Mouse (Mus musculus) brain, embryonic 18.5 days (tissue): ENCODE data around the gene Rnf212b.
"Not testable (repeated sequence)": the region's sequence is repeated elsewhere in the genome, so short reads cannot be mapped to it uniquely, and the experiment has no call there.

Experiments
- DNase-seq: peaks from one replicate; pipeline ENCODE4 v3.0.0-alpha.2; 2012; ENCODE audit warnings: low read depth, low spot score

The Rnf212b gene

GRCm38 (mm10) chr14:54813991-54814390, at the start of gene Rnf212b:
Rnf212b (plus strand) TSS chr14:54814141.
- no peak for DNase-seq

DNA sequence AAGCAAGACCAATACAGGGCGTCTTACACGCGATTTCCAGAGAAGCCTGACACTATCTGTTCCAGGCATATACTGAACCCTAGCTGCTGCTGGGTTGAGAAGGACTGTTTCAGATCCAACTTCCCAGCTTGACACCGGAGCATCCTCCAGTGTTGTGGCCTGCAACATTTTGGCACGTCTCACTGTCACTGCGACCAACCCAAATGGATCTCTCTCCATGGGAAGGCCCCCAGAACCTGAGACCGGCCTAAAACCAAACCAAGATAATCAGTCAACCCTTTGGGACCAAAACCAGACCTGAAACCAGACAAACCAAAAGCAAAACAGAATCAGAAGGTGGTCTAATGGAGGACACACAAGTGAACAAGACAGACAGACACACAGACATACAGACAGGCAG, 47.0 kb upstream of the Rnf212b start:
- not testable (repeated sequence) for DNase-seq

GRCm38 (mm10) chr14:54768314-54769067, 45.5 kb upstream of the Rnf212b start:
- no peak for DNase-seq

GRCm38 (mm10) chr14:54769068-54769425, 44.9 kb upstream of the Rnf212b start:
- no peak for DNase-seq

DNA sequence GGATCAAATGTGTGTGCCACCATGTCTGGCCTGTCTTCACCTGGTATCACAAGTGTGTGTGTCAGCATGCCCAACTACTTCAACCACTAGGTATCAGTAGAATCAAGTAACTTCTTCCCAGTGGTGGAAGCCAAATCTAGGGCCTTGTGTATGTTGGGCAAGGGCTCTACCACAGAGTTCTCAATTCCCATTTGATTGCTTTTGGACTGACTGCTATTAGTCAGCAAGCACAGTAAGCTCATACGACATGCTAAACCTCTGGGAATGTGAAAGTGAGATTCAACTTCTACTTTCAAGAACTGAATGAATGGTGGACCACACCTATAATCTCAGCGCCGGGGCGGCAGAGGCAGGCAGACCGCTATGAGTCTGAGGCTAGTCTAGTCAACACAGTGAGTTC, 43.6 kb upstream of the Rnf212b start:
- no peak for DNase-seq

- no peak for DNase-seq
Observed at GRCm38 (mm10) chr14:54772333-54772856, 41.5 kb upstream of the Rnf212b start.

- no peak for DNase-seq
Observed at GRCm38 (mm10) chr14:54775534-54776041, 38.4 kb upstream of the Rnf212b start.

- no peak for DNase-seq
Observed at GRCm38 (mm10) chr14:54776768-54777167, 37.2 kb upstream of the Rnf212b start.

- DNase-seq = no peak
Observed at GRCm38 (mm10) chr14:54777893-54778292, 36.0 kb upstream of the Rnf212b start.

- DNase-seq = no peak
Observed at GRCm38 (mm10) chr14:54780084-54780483, 33.9 kb upstream of the Rnf212b start.

DNA sequence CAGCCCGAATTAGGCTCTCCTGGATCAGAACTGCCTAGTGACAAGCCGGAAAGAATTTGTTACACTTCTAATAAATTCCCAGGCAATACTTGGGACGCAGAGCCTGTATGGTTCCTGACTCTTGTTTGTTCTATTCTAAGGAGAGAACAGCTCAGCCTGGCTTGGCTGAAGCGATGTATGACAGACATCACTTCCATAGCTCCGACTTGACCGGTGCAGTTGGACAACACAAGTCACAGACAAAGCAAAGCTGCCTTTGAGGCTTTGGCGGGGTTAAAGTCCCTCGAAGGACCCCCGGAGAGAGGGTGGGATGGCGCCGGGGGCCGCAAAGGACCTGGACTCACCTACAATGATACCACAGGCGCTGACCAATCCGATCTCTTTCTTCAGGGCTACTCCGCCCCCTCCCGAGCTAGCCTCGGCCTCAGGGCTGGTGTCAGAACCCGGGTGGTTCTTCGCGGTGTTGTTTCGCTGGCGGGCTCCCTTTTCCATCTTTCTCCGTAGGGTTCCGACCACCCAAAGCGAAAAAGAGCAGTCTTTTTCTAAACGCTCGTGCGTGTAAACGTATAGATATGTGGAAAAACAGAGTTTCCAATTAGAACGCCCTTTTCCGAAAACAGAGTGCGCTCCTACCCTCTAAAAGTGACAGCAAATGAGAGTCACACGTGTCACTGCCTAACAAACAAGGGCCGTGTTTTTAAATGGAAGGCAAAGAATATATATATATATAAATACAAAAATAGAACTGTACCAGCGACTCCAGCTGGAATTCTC, 32.9 kb upstream of the Rnf212b start:
- DNase-seq = no peak

DNA sequence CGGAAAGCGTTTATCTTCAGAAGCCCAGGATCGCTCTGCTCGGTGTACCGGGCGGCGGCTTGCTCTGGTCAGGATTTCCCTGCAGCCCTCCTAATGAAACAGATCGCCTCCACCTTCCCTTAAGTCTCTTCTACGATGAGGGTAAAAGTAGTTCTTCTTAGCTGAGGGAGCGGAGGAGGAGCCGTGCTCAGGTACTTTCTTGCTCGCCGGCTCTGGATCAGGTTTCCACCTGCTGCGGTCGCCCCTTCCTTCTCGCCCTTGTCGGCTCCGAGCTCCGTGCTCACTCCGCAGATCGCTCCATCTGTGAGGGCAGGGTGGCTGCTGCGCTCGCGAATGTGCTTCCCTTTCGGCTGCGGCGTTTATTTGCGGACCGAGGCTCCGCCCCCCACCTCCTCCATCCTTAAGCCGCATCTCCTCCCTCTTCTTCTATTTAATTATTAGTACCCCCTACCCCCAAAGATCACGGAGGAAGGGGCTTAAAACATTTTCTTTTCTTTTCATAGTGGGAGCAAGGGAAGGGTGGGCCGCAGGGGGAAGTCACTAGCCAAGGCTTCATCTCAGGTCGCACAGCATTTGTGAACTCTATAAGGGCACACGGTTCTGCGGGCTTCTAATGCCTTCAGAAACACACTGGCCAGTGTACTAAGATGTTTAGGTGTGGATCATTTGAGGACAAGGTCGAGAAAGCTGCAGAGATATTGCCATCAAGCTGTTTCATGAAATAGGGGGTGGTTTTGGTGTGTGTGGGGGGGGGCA, 32.2 kb upstream of the Rnf212b start, which contains the start of gene Slc7a8:
Gene Slc7a8, minus strand, starts transcription at position 337 of the 756 bp plus-strand sequence.
- DNase-seq = no peak

DNA sequence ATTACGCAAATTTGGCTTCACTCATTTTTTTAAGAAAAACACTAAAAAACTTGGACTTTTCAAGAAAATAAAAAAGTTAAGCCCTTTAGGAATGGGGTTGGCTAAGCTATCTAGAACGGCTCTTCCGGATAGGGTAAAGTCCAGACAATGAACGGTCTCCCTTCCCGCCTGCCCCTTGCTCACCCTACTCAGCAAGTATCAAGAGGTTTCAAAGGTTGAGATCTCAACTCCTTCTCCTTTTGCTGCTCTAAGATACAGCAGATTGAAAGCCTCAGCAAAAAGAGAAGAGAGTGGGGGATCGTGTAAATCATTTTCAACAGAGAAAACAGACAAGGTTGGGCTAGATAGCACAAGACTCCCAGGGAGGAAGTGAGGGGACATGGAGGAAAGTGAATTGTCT, 31.0 kb upstream of the Rnf212b start:
- DNase-seq = no peak

GRCm38 (mm10) chr14:54785898-54786297, 28.0 kb upstream of the Rnf212b start:
- DNase-seq = no peak

GRCm38 (mm10) chr14:54786489-54786888, 27.5 kb upstream of the Rnf212b start:
- no peak for DNase-seq

DNA sequence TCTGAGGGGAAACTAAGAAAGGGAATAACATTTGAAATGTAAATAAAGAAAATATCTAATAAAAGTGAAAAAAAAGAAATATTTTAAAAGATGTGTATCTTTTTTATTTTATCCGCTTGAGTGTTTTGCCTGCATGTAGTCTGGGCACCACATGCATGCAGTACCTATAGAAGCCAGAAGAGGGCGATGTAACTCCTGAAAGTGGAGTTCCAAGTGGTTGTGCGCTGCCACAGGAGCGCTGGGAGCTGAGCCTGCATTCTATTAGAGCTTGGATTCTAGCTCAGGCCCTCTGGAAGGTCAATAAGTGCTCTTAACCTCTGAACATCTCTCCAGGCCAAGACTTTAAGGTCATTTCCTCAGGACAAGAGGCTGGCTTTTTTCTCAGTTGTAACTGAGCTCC, 26.7 kb upstream of the Rnf212b start:
- no peak for DNase-seq

DNA sequence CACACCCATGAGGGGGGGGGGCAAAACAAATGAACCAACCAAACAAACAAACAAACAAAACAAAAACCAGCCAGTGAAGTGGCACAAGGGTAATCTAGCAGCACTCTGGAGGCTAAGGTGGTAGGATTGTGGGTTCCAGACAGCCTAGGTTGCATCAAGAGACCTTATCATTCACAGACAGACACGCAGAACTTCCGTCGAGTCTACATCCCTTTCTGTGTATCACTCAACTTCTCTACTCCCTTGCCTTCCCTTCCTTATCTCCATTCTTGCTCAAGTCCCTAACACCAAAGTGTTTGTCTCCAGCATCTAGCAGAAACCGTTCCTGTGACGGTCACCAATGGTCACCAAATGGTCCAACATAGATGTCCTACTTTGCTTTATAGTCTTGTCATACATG, 25.7 kb upstream of the Rnf212b start:
- DNase-seq = no peak

DNA sequence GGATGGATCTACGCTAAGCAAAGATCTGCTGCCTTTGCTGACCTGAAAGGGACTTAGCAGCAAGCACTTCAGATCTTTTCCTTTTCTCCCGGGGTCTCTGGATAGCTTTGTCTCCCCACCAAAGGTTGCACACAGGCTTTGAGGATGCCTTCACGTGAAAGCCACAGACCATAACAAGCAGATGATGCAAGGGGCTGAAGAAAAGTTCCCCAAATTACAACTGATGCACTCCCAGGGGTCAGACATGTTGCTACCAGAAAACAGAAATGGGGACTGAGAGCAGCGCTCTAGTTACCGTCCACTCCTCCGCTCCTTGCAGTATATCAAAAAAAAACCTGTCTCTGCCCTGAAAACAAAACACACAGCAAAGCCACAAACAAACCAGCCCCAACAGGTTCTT, 21.8 kb upstream of the Rnf212b start:
- no peak for DNase-seq

- DNase-seq = no peak
Observed at GRCm38 (mm10) chr14:54793351-54793750, 20.6 kb upstream of the Rnf212b start.

- no peak for DNase-seq
Observed at GRCm38 (mm10) chr14:54793894-54794830, 19.8 kb upstream of the Rnf212b start.

DNA sequence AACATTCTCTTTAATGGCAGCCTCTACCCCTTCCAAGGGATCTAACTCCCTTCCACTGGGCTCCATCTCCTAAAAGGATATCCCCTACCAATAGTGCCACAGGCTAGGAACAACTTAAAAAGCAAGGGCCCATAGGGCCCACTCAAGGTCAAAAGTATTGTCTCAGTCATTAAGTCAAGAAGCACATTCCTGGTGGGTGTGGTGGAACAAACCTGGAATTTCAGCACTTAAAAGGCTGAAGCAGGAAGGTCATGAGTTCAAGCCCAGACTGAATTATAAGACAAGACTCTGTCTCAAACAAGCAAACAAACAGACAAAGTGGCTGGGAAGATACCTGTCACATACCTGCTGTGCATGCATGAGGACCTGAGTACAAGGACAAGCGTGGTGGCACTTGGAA, 18.0 kb upstream of the Rnf212b start:
- DNase-seq = no peak
